Mouse (Mus musculus): ENCODE measurements around the gene Inpp4b. TPM values are rescaled to one million over a fixed set of nuclear protein-coding genes. Genes with fewer than 3 reads are reported as not detected.
A peak's percentile ranks its signal among the peaks of the same experiment; 100 is the strongest.

Inpp4b gene
- 0.46 and 2.1 TPM in 2 replicates for polyA plus RNA-seq (2012; rRNA removed)

GRCm38 (mm10) chr8:81342236-81342998 is at the start of gene Inpp4b:
Inpp4b (plus strand) TSS chr8:81342556.
- under 1% methylated on average over 45 of the region's 46 CpGs for WGBS
- DNase-seq (ENCODE audit: low read depth, low spot score): no peak

GRCm38 (mm10) chr8:81335250-81335649 is 7.1 kb upstream of the Inpp4b start:
- WGBS: 67% methylated on average over 2 of the region's 2 CpGs
- no peak for DNase-seq (ENCODE audit: low read depth, low spot score)

GRCm38 (mm10) chr8:81341191-81341590 is 1.2 kb upstream of the Inpp4b start:
- DNase-seq (ENCODE audit: low read depth, low spot score): no peak
- 42% methylated on average over 5 of the region's 5 CpGs for WGBS

- DNase-seq (ENCODE audit: low read depth, low spot score): peak; percentile 22
- 1% methylated on average over 23 of the region's 23 CpGs for WGBS
Measured at GRCm38 (mm10) chr8:81341591-81342235, 643 bp upstream of the Inpp4b start.

- WGBS: 24% methylated on average over 3 of the region's 3 CpGs
- DNase-seq (ENCODE audit: low read depth, low spot score): no peak
Measured at GRCm38 (mm10) chr8:81342999-81343302, 595 bp downstream of the Inpp4b start.

- no peak for DNase-seq (ENCODE audit: low read depth, low spot score)
- 62% methylated on average over 2 of the region's 2 CpGs for whole genome bisulfite sequencing
Measured at GRCm38 (mm10) chr8:81345170-81345697, 2.9 kb downstream of the Inpp4b start.

- 79% methylated on average over 1 of the region's 1 CpGs for WGBS
- DNase-seq (ENCODE audit: low read depth, low spot score): peak; percentile 21
Measured at GRCm38 (mm10) chr8:81349452-81349851, 7.1 kb downstream of the Inpp4b start.

GRCm38 (mm10) chr8:81353460-81353859 is 11.1 kb downstream of the Inpp4b start:
- WGBS: 59% methylated on average over 5 of the region's 5 CpGs
- DNase-seq (ENCODE audit: low read depth, low spot score): no peak

GRCm38 (mm10) chr8:81358108-81358507 is 15.8 kb downstream of the Inpp4b start:
- WGBS: 61% methylated on average over 6 of the region's 6 CpGs
- no peak for DNase-seq (ENCODE audit: low read depth, low spot score)

GRCm38 (mm10) chr8:81360518-81360917 is 18.2 kb downstream of the Inpp4b start:
- WGBS: 69% methylated on average over 2 of the region's 2 CpGs
- DNase-seq (ENCODE audit: low read depth, low spot score): no peak

GRCm38 (mm10) chr8:81361162-81361561 is 18.8 kb downstream of the Inpp4b start:
- 45% methylated on average over 2 of the region's 2 CpGs for WGBS
- DNase-seq (ENCODE audit: low read depth, low spot score): no peak

- no peak for DNase-seq (ENCODE audit: low read depth, low spot score)
- 69% methylated on average over 5 of the region's 5 CpGs for WGBS
Measured at GRCm38 (mm10) chr8:81370607-81371006, 28.3 kb downstream of the Inpp4b start.

- WGBS: 47% methylated on average over 4 of the region's 4 CpGs
- DNase-seq (ENCODE audit: low read depth, low spot score): no peak
Measured at GRCm38 (mm10) chr8:81371844-81372243, 29.5 kb downstream of the Inpp4b start.

- WGBS: 42% methylated on average over 4 of the region's 4 CpGs
- no peak for DNase-seq (ENCODE audit: low read depth, low spot score)
Measured at GRCm38 (mm10) chr8:81374877-81375475, 32.6 kb downstream of the Inpp4b start.

- WGBS: 93% methylated on average over 6 of the region's 6 CpGs
- no peak for DNase-seq (ENCODE audit: low read depth, low spot score)
Measured at GRCm38 (mm10) chr8:81388953-81389352, 46.6 kb downstream of the Inpp4b start.

GRCm38 (mm10) chr8:81399071-81399470 is 56.7 kb downstream of the Inpp4b start:
- DNase-seq (ENCODE audit: low read depth, low spot score): no peak

- DNase-seq (ENCODE audit: low read depth, low spot score): no peak
- 83% methylated on average over 4 of the region's 4 CpGs for WGBS
Measured at GRCm38 (mm10) chr8:81399501-81399900, 57.1 kb downstream of the Inpp4b start.

GRCm38 (mm10) chr8:81412707-81413106 is 70.4 kb downstream of the Inpp4b start:
- no peak for DNase-seq (ENCODE audit: low read depth, low spot score)
- WGBS: 74% methylated on average over 2 of the region's 2 CpGs

- no peak for DNase-seq (ENCODE audit: low read depth, low spot score)
- 70% methylated on average over 3 of the region's 3 CpGs for whole genome bisulfite sequencing
Measured at GRCm38 (mm10) chr8:81443957-81444356, 101.6 kb downstream of the Inpp4b start.

GRCm38 (mm10) chr8:81449798-81450197 is 107.4 kb downstream of the Inpp4b start:
- DNase-seq (ENCODE audit: low read depth, low spot score): no peak
- WGBS: 58% methylated on average over 2 of the region's 2 CpGs

- no peak for DNase-seq (ENCODE audit: low read depth, low spot score)
- WGBS: 28% methylated on average over 6 of the region's 6 CpGs
Measured at GRCm38 (mm10) chr8:81452082-81452481, 109.7 kb downstream of the Inpp4b start.
